Mouse (Mus musculus): ENCODE measurements around the gene Fgf22. TPM values are rescaled to one million over a fixed set of nuclear protein-coding genes. Genes with fewer than 3 reads are reported as not detected.

Fgf22 gene
- polyA plus RNA-seq, 1 experiment from 2014 or later, result not detected

DNA sequence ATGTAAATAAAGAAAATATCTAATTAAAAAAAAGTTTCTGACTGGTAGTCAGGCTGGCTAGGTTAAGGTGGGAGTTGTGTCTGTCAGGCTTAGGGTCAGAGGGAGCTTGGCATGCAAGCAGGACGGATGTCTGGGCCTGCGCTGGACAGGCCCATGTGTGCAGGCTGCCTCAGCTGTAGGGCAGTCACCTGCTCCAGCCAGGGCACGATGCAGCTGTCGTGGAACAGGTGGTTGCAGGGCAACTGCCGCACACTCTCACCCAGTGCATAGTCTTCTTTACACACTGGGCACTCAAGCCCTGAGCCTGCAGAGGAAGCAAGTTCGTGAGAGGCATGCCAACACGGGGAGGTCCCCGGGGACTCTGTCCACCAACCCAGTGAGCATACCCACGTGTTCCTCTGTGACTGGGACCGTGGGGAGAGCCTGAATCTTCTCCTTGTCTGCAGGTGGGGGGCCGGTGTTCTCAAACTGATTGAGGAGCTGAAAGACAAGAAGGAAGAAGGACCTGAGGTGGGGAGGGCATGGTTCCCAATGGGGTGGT is 5.8 kb downstream of the Fgf22 start:
- 87% methylated on average over 11 of the region's 11 CpGs for WGBS (ENCODE audit: insufficient replicate concordance)
- Histone ChIP-seq H3K4me2 (ENCODE audit: low read depth, low read length) (no peak overlapping the region), H3K36me3 (replicated peaks; ENCODE audit: insufficient read depth, low read length) (peaks cover 40% of the 10 kb centered on the region), H3K9me3 (ENCODE audit: low read length) (no peaks in the 10 kb centered on the region), H3K4me1 (ENCODE audit: insufficient read depth) (peaks cover 16% of the 10 kb centered on the region), H3K9ac (replicated peaks) (no peak overlapping the region), H3K27me3 (ENCODE audit: insufficient read depth, low read length) (no peaks in the 10 kb centered on the region), H3K27ac (ENCODE audit: low read depth) (no peak overlapping the region), H3K4me3 (ENCODE audit: low read depth, low read length) (no peak overlapping the region)
- ATAC-seq (no peak), DNase-seq (no peak)
- no peak for TF ChIP-seq CTCF (IDR thresholded peaks at IDR 0.05; ENCODE audit: low read depth)
- TF ChIP-seq EP300 (IDR thresholded peaks at IDR 0.05; ENCODE audit: low read depth), result no peak

DNA sequence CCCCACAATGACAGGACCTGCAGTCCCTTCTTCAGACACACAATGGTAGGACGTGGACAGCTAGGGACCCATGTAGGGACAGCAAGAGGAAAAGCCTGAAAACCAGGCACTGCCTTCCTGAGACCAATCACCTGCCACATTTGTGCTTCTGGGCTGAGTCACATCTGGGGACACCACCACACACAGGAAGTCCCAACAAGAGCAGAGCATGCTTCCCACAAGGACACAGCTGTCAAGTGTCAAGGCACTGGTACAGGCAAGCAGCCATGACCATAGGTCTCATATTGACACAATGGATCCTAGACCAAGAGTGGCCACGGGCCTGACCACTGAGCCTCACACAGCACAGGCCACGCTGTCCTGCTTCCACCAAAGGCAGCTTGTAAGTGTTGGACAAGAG is 8.0 kb downstream of the Fgf22 start:
- Histone ChIP-seq H3K4me3 (ENCODE audit: low read depth, low read length) (no peak overlapping the region), H3K27me3 (ENCODE audit: insufficient read depth, low read length) (no peaks in the 10 kb centered on the region), H3K4me2 (ENCODE audit: low read depth, low read length) (no peak overlapping the region), H3K4me1 (ENCODE audit: insufficient read depth) (peaks cover 23% of the 10 kb centered on the region), H3K27ac (ENCODE audit: low read depth) (no peak overlapping the region), H3K9me3 (ENCODE audit: low read length) (no peaks in the 10 kb centered on the region), H3K9ac (replicated peaks) (no peak overlapping the region), H3K36me3 (replicated peaks; ENCODE audit: insufficient read depth, low read length) (peaks cover 38% of the 10 kb centered on the region)
- TF ChIP-seq EP300 (IDR thresholded peaks at IDR 0.05; ENCODE audit: low read depth) (no peak), CTCF (IDR thresholded peaks at IDR 0.05; ENCODE audit: low read depth) (no peak)
- ATAC-seq, result no peak
- WGBS (ENCODE audit: insufficient replicate concordance), result 86% methylated on average over 3 of the region's 3 CpGs
- no peak for DNase-seq

DNA sequence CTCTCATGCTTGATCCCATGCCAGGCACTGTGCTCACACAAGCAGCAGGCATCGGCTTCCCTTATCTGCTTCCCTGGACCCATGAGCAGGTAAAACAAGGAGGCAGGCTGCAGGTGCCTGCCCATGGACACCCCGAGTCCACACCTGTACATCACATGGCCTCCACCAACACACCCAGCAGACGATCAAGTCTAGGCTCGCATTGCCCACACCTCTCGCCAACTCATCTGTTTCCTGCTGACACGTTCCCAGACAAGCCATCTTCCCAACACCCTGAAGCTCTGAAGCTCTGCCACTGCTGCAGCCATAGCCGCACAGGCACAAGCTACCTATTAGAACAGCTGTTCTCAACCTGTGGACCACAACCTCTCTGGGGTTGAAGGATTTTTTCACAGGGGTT is 9.4 kb downstream of the Fgf22 start:
- 66% methylated on average over 7 of the region's 7 CpGs for WGBS (ENCODE audit: insufficient replicate concordance)
- no peak overlapping the region for H3K4me2 ChIP-seq (ENCODE audit: low read depth, low read length)

DNA sequence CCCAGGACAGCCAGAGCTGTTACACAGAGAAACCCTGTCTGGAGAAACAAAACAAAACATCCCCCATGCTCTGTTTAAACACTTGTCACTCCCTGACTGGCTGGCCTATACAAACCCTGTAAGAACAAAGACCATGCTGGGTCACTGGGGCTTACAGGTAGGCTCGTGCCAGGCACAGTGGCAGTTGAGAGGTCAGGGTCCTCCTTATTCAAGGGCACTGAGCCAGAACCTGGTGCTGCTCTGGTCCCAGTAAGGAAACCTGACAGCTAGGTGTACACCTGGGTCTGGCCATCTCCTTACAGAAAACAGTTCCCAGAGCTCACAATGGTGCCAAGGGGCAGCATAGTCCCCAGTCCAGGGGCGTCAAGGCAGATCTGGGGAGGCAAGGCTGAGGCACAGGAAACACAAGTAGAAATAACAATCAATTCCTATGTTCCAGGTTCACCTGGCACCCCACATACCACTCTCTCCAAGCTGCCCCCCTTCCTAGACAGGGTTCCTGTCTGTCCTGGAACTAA is 10.4 kb downstream of the Fgf22 start:
- Histone ChIP-seq H3K27me3 (ENCODE audit: insufficient read depth, low read length) (no peaks in the 10 kb centered on the region), H3K4me1 (ENCODE audit: insufficient read depth) (peaks cover 30% of the 10 kb centered on the region), H3K9me3 (ENCODE audit: low read length) (no peaks in the 10 kb centered on the region), H3K4me2 (ENCODE audit: low read depth, low read length) (peak overlapping the region; percentile 85), H3K4me3 (ENCODE audit: low read depth, low read length) (peak overlapping the region; percentile 96; the same call in 1 of the 2 replicates), H3K27ac (ENCODE audit: low read depth) (peak overlapping the region; percentile 95), H3K9ac (replicated peaks) (peak overlapping the region; percentile 96), H3K36me3 (replicated peaks; ENCODE audit: insufficient read depth, low read length) (peaks cover 25% of the 10 kb centered on the region)
- TF ChIP-seq EP300 (IDR thresholded peaks at IDR 0.05; ENCODE audit: low read depth) (no peak), CTCF (IDR thresholded peaks at IDR 0.05; ENCODE audit: low read depth) (no peak)
- WGBS (ENCODE audit: insufficient replicate concordance), result 59% methylated on average over 2 of the region's 2 CpGs
- no peak for DNase-seq
- peak; percentile 2; the same call in 1 of the 2 replicates for ATAC-seq

More for the DNA sequence above, 9.4 kb downstream of the Fgf22 start:
- no peak for DNase-seq
- Histone ChIP-seq H3K9ac (replicated peaks) (0 out of 2 replicates have a peak overlapping the region, but pooled peaks have one; percentile 11), H3K4me1 (ENCODE audit: insufficient read depth) (peaks cover 30% of the 10 kb centered on the region), H3K27ac (ENCODE audit: low read depth) (no peak overlapping the region), H3K4me3 (ENCODE audit: low read depth, low read length) (no peak overlapping the region), H3K36me3 (replicated peaks; ENCODE audit: insufficient read depth, low read length) (peaks cover 27% of the 10 kb centered on the region), H3K9me3 (ENCODE audit: low read length) (no peaks in the 10 kb centered on the region), H3K27me3 (ENCODE audit: insufficient read depth, low read length) (no peaks in the 10 kb centered on the region)
- TF ChIP-seq EP300 (IDR thresholded peaks at IDR 0.05; ENCODE audit: low read depth), result no peak
- no peak for TF ChIP-seq CTCF (IDR thresholded peaks at IDR 0.05; ENCODE audit: low read depth)
- ATAC-seq, result no peak

DNA sequence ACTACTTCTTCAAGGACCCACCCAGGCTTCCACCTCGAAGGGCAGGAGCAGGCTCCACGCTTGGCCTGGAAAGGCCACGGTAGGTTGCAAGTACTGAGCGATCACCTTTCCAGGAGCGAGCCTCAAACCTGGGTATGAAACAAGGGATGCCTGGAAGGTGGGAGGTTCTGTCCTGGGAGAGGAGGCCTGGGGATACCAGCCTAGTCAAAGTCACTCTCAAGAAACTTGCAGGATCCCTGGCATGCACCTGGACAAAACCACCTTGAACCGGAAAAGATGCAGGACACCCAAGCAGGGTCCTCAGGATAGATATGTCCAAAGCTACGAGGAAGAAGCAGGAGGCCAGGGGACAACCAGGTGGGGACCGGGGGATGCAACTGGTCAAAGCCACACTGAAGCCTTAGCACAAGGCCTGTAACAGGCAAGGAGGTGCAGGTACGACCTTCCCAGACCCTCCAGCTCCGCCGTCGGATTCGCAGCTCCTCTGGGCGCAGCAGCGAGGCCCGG is 11.2 kb downstream of the Fgf22 start:
- Histone ChIP-seq H3K9ac (replicated peaks) (peak overlapping the region; percentile 96), H3K27ac (ENCODE audit: low read depth) (peak overlapping the region; percentile 95), H3K4me1 (ENCODE audit: insufficient read depth) (peaks cover 30% of the 10 kb centered on the region), H3K4me2 (ENCODE audit: low read depth, low read length) (peak overlapping the region; percentile 85), H3K9me3 (ENCODE audit: low read length) (no peaks in the 10 kb centered on the region), H3K27me3 (ENCODE audit: insufficient read depth, low read length) (no peaks in the 10 kb centered on the region), H3K4me3 (ENCODE audit: low read depth, low read length) (peak overlapping the region; percentile 96), H3K36me3 (replicated peaks; ENCODE audit: insufficient read depth, low read length) (peaks cover 18% of the 10 kb centered on the region)
- 5% methylated on average over 16 of the region's 16 CpGs for WGBS (ENCODE audit: insufficient replicate concordance)
- no peak for ATAC-seq
- TF ChIP-seq EP300 (IDR thresholded peaks at IDR 0.05; ENCODE audit: low read depth) (no peak), CTCF (IDR thresholded peaks at IDR 0.05; ENCODE audit: low read depth) (no peak)
- DNase-seq, result no peak

DNA sequence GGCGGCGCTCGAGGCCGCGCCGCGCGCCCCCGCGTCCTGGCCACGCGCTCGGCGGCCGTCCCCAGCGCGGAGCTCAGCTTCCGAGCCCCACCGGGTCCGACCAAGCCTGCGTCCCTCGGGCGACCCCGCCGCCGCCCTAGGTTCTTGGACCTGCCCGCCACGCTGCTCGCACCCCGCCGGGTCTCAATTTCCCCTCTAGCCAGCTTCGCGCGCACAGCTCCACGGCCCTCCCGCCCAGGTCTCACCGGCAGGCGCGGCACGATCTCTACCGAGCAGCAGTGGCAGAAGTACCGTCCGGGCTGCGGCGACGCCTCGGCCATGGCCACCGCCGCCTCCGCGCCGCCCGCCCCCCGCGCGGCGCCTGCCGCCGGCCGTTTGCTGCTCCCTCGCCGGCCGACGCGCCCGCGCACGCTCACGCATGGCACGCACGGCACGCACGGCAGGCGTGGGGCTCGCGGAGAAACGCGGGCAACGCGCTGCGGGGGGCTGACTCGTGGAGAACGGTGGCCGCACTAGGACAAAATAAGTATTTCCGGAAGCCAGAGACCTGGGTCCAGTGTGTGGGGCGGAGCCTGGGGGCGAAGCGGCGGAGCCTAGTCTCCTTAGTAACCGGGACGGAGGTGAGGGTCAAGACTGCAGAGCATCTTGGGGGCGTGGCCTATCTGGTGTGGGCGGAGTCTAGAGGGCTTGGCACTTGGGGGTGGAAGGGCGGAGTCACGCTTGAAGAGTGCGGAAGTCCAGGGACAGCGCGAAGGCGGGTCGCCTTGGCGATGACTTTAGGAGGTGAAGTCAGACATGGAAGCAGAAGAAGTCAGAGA is 11.8 kb downstream of the Fgf22 start, which contains the start of gene Rnf126:
Gene Rnf126 (minus strand): TSS at position 445 of the 818 bp plus-strand sequence.
- TF ChIP-seq CTCF (IDR thresholded peaks at IDR 0.05; ENCODE audit: low read depth), result no peak
- TF ChIP-seq EP300 (IDR thresholded peaks at IDR 0.05; ENCODE audit: low read depth), result peak; percentile 66
- ATAC-seq (peak; percentile 89), DNase-seq (peak; percentile 99)
- Histone ChIP-seq H3K9ac (replicated peaks) (peak within 1 kb of the TSS; percentile 96), H3K27me3 (ENCODE audit: insufficient read depth, low read length) (no peaks in the 10 kb centered on the region), H3K4me3 (ENCODE audit: low read depth, low read length) (peak within 1 kb of the TSS; percentile 96), H3K9me3 (ENCODE audit: low read length) (no peaks in the 10 kb centered on the region), H3K27ac (ENCODE audit: low read depth) (peak within 1 kb of the TSS; percentile 95), H3K36me3 (replicated peaks; ENCODE audit: insufficient read depth, low read length) (peaks cover 11% of the 10 kb centered on the region), H3K4me2 (ENCODE audit: low read depth, low read length) (peak within 1 kb of the TSS; percentile 85), H3K4me1 (ENCODE audit: insufficient read depth) (peaks cover 30% of the 10 kb centered on the region)
- WGBS (ENCODE audit: insufficient replicate concordance), result under 1% methylated on average over 68 of the region's 101 CpGs

All from liver, postnatal 0 days (tissue).